Mouse (Mus musculus) erythroblast, adult 5-6 weeks (primary cell): ENCODE measurements around the gene Tenm4. TPM values are rescaled to one million over a fixed set of nuclear protein-coding genes. Genes with fewer than 3 reads are reported as not detected.

Experiments
- ATAC-seq: replicated peaks from 2 replicates; pipeline ENCODE4 v1.8.0; 2016; ENCODE audit warnings: moderate number of reproducible peaks, mild to moderate bottlenecking, moderate TSS enrichment, inconsistent platforms; ENCODE audit not compliant: poor library complexity, low FRiP score, severe bottlenecking
- total RNA-seq, 2 experiments: library from RNA; stranded (forward) in 1 of 2; stranded (reverse) in 1 of 2; fragments of 150-400 nt in 1 of 2; fragments of 200-764, 138-1000 nt in 1 of 2; gene quantifications; 2 replicates each; pipeline versions ENCODE4 v1.2.3 to v1.2.4; 2015 to 2017; ENCODE audit warnings: low replicate concordance in 2 of 2

Gene Tenm4
- total RNA-seq, 2 experiments from 2014 or later: 0.19 to 0.85 TPM

DNA sequence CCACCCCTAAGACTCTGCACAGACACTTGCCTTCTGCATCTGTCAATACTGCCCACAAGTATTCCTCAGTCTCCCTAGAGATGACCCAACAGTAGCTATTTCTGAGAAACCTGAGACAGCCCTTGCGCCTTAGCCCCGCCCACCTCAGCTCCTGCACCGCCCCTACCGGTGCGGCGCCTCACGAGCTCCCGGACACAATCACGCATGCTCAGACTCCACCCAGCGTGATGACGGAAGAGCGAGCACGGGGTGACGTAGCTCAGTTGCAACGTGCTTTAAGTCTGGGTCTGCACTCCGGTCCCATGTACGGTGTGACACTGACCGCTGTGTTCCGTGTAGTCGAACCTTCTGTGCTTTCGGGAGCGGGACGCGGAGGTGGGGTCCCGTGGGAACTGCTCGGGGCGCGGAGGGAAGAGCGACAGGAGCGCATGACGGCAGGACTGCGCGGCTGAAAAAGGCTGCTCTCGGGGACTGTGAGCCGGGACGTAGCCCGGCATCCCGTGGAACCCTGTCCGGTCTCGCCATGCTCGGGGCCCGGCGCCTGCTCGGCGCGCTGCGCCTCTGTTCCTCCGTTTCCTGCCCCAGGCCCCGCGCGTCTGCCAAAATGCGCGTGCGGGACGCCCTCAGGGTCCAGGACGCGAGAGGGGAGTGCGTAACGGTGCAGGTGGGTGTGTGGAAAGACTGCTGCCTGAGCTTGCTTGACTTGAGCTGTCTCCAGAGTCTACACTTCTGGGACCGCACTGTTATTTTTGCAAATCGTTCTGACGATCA, 780.4 kb downstream of the Tenm4 start, which contains the start of gene Nars2:
Gene Nars2 (plus strand): TSS at position 225 of the 771 bp plus-strand sequence.
- peak; percentile 98 for ATAC-seq

DNA sequence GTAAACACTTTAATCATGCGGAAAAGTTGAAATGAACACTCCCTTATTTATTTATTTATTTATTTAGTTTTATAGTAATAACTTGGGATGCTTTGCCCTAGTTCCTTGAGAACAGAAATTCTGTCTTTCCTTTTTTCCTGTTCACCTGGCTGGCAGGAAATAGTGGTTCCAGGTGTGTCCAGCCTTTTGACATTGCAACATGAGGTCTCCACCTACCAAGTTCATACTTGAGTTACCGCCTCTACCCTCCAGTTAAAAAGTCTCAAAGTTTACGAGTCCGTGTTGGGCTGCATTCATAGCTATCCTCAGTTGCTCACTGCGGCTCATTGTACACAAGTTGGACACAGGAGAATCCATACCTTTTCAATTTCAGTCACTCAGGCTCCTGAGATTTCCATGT, 781.0 kb downstream of the Tenm4 start:
- ATAC-seq: 0 out of 2 replicates have a peak, but pooled peaks have one; percentile 12

DNA sequence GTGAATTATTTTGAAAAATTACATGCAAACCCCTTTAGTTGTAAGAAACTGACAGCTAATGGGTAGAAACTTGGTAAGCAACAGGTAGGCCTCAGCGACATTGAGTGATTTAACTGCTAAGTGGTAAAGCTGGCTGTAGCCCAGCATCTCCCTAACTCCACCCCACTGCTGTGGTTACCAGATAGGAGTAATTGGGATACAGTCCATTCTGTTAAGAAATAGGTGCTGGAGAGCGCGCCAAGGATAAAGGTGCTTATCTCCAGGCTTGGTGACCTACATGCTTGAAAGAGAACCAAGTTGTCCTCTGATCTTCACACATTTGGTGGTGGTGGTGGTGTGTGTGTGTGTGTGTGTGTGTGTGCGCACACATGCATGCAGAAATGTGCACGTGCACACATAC, 788.1 kb downstream of the Tenm4 start:
- peak; percentile 97 for ATAC-seq
